Mouse (Mus musculus): ENCODE measurements around the gene Ccdc148. TPM values are rescaled to one million over a fixed set of nuclear protein-coding genes. Genes with fewer than 3 reads are reported as not detected.

The Ccdc148 gene
- polyA plus RNA-seq, 1 experiment from 2014 or later = 1.2 TPM

- WGBS = 87% methylated on average over 7 of the region's 7 CpGs
Measured at GRCm38 (mm10) chr2:58978095-58978494, 182.4 kb downstream of the Ccdc148 start.

DNA sequence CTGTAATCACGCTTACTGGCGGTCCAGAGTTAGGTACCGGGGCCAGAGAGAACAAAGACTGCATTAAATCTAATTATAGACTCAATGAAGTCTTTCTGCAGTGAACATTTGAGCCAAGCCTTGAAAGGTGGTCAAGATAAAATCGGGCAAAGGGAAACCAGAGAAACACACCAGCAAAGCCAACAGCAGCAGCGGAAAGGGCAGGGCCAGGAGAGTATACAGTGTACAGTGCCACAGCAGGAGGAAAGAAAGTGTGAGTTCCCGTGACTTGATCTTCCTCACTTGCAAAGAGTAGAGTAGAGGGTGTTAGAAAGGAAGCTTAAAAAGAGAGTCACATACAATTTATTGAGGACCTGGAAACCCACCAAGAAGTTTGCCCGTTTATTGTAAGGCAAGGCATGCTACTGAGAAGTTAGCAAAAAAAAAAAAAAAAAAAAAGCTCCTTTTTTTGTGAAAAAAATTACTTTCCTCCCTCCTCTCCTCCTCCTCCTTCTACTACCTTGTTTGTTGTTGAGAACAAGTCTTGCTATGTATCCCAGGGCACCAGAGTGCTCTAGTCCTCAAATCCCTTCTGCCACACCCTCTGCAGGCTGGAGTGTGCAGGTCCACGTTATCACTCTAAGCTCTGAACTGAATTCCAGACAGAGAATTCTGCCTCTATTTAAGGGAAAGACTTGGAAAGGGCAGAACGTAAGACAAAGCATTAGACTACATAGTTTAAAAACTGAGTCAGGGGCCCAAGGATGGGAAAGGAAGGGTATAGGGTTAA is 188.8 kb downstream of the Ccdc148 start:
- 44% methylated on average over 9 of the region's 9 CpGs for WGBS
- Histone ChIP-seq H3K36me3 (no peaks in the 10 kb centered on the region), H3K27ac (peak overlapping the region; percentile 51; the same call in 1 of the 2 replicates), H3K9me3 (no peaks in the 10 kb centered on the region), H3K4me3 (no peak overlapping the region), H3K27me3 (no peaks in the 10 kb centered on the region), H3K4me2 (peak overlapping the region; percentile 33), H3K4me1 (peaks cover 10% of the 10 kb centered on the region; the same call in 1 of the 2 replicates), H3K9ac (peak overlapping the region; percentile 16; the same call in 1 of the 2 replicates)
- no peak for ATAC-seq (ENCODE audit: insufficient number of reproducible peaks, insufficient read depth, low FRiP score, low TSS enrichment, low read depth)

More at GRCm38 (mm10) chr2:58978095-58978494, 182.4 kb downstream of the Ccdc148 start:
- Histone ChIP-seq H3K4me3 (no peak overlapping the region), H3K4me2 (no peak overlapping the region), H3K36me3 (no peaks in the 10 kb centered on the region), H3K9ac (no peak overlapping the region), H3K9me3 (no peaks in the 10 kb centered on the region), H3K27me3 (no peaks in the 10 kb centered on the region), H3K4me1 (no peaks in the 10 kb centered on the region), H3K27ac (no peak overlapping the region)
- no peak for ATAC-seq (ENCODE audit: insufficient number of reproducible peaks, insufficient read depth, low FRiP score, low TSS enrichment, low read depth)

DNA sequence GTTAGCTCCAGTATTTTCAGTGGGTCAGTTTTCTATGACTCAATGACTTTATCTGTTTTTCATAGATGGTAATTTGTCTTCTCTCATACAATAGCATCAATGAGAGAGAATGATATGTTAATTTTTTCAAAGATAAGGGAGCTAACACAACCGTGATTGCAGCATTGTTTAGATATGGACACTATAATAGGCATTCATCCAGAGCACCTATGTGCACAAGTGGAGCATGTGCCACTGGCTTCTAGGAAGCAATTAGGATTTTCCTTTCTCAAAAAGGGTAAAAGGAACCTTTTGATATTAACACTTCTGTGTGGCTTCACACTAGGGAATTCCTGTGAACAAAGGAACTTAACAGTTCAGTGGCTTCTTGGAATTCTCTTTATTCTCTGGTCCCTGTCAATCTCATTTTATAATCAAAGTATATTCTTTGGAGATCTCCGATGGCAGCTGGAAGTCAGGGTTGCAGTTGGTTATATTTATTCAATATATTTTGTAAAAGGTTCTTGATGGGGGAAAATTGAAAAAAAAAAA is 203.6 kb downstream of the Ccdc148 start:
- ATAC-seq (ENCODE audit: insufficient number of reproducible peaks, insufficient read depth, low FRiP score, low TSS enrichment, low read depth) = no peak
- H3K4me2 ChIP-seq = no peak overlapping the region
- no peaks in the 10 kb centered on the region for H3K4me1 ChIP-seq
- H3K36me3 ChIP-seq = no peaks in the 10 kb centered on the region
- no peak overlapping the region for H3K4me3 ChIP-seq
- WGBS = 64% methylated on average over 2 of the region's 2 CpGs
- no peaks in the 10 kb centered on the region for H3K9me3 ChIP-seq
- no peak overlapping the region for H3K9ac ChIP-seq
- H3K27me3 ChIP-seq = no peaks in the 10 kb centered on the region
- H3K27ac ChIP-seq = no peak overlapping the region

DNA sequence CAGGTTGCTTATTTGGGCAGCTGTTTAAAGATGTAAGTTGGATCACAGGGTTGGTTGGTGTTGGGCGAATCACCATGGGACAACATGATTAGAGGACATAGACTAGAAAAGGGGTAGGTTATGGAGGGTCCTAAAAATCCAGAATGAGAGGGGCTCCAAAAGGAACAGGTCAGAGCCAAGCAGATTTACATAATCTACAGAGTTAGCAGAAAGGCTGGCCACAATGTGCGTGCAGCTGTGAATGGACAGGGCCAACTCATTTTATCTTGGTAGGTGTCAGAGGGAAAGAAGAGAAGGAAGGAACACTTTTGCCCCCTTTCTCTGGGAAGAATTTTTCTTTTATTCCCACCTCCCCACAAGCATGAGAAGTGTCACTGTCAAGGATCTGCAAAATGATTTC is 204.1 kb downstream of the Ccdc148 start:
- Histone ChIP-seq H3K9ac (no peak overlapping the region), H3K4me2 (no peak overlapping the region), H3K4me3 (no peak overlapping the region), H3K27me3 (no peaks in the 10 kb centered on the region), H3K9me3 (no peaks in the 10 kb centered on the region), H3K27ac (no peak overlapping the region), H3K36me3 (no peaks in the 10 kb centered on the region), H3K4me1 (no peaks in the 10 kb centered on the region)
- ATAC-seq (ENCODE audit: insufficient number of reproducible peaks, insufficient read depth, low FRiP score, low TSS enrichment, low read depth) = no peak
- 80% methylated on average over 2 of the region's 2 CpGs for WGBS

- no peak overlapping the region for H3K9ac ChIP-seq
- WGBS = 81% methylated on average over 3 of the region's 3 CpGs
- H3K4me3 ChIP-seq = no peak overlapping the region
- no peak overlapping the region for H3K4me2 ChIP-seq
- no peaks in the 10 kb centered on the region for H3K36me3 ChIP-seq
- no peak overlapping the region for H3K27ac ChIP-seq
- no peaks in the 10 kb centered on the region for H3K27me3 ChIP-seq
- H3K9me3 ChIP-seq = no peaks in the 10 kb centered on the region
- ATAC-seq (ENCODE audit: insufficient number of reproducible peaks, insufficient read depth, low FRiP score, low TSS enrichment, low read depth) = no peak
- H3K4me1 ChIP-seq = no peaks in the 10 kb centered on the region
Measured at GRCm38 (mm10) chr2:58952101-58952500, 208.4 kb downstream of the Ccdc148 start.

DNA sequence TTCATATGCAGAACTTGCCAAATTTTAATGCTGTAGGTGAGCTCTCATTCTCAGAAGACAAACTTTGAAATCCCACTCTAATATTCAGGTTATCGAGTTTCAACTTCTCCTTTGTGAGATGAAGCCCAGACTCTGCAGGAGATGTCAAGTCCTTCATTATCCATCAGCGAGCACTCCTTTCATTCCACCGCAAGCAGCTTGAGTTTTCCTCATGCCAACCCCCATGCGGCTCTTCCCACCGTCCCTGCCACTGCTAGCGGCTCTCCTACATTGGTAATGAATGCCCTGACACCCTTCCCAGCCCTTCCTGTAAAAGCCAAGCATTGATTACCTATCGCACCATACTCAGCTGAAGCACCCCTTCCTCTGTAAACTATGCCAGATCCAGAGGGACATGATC is 211.7 kb downstream of the Ccdc148 start:
- H3K4me3 ChIP-seq = no peak overlapping the region
- no peaks in the 10 kb centered on the region for H3K9me3 ChIP-seq
- no peak for ATAC-seq (ENCODE audit: insufficient number of reproducible peaks, insufficient read depth, low FRiP score, low TSS enrichment, low read depth)
- H3K9ac ChIP-seq = no peak overlapping the region
- H3K27ac ChIP-seq = no peak overlapping the region
- no peak overlapping the region for H3K4me2 ChIP-seq
- WGBS = 80% methylated on average over 7 of the region's 7 CpGs
- H3K36me3 ChIP-seq = no peaks in the 10 kb centered on the region
- H3K4me1 ChIP-seq = no peaks in the 10 kb centered on the region
- no peaks in the 10 kb centered on the region for H3K27me3 ChIP-seq

- no peaks in the 10 kb centered on the region for H3K27me3 ChIP-seq
- no peak overlapping the region for H3K9ac ChIP-seq
- H3K27ac ChIP-seq = no peak overlapping the region
- 74% methylated on average over 4 of the region's 4 CpGs for WGBS
- no peak overlapping the region for H3K4me2 ChIP-seq
- no peak overlapping the region for H3K4me3 ChIP-seq
- ATAC-seq (ENCODE audit: insufficient number of reproducible peaks, insufficient read depth, low FRiP score, low TSS enrichment, low read depth) = no peak
- H3K9me3 ChIP-seq = no peaks in the 10 kb centered on the region
- H3K36me3 ChIP-seq = no peaks in the 10 kb centered on the region
- no peaks in the 10 kb centered on the region for H3K4me1 ChIP-seq
Measured at GRCm38 (mm10) chr2:58941361-58941760, 219.1 kb downstream of the Ccdc148 start.

GRCm38 (mm10) chr2:58925551-58925950 is 234.9 kb downstream of the Ccdc148 start:
- Histone ChIP-seq H3K4me3 (no peak overlapping the region), H3K27me3 (no peaks in the 10 kb centered on the region), H3K4me2 (no peak overlapping the region), H3K9me3 (no peaks in the 10 kb centered on the region), H3K4me1 (no peaks in the 10 kb centered on the region), H3K27ac (no peak overlapping the region), H3K9ac (no peak overlapping the region), H3K36me3 (no peaks in the 10 kb centered on the region)
- 94% methylated on average over 2 of the region's 2 CpGs for WGBS
- ATAC-seq (ENCODE audit: insufficient number of reproducible peaks, insufficient read depth, low FRiP score, low TSS enrichment, low read depth) = no peak

GRCm38 (mm10) chr2:58918351-58918750 is 242.1 kb downstream of the Ccdc148 start:
- no peaks in the 10 kb centered on the region for H3K27me3 ChIP-seq
- H3K4me3 ChIP-seq = no peak overlapping the region
- WGBS = 51% methylated on average over 4 of the region's 4 CpGs

GRCm38 (mm10) chr2:58912339-58912738 is 248.1 kb downstream of the Ccdc148 start:
- no peak overlapping the region for H3K9ac ChIP-seq

More at GRCm38 (mm10) chr2:58918351-58918750, 242.1 kb downstream of the Ccdc148 start:
- Histone ChIP-seq H3K9me3 (no peaks in the 10 kb centered on the region; the same call in 1 of the 2 replicates), H3K9ac (no peak overlapping the region), H3K36me3 (no peaks in the 10 kb centered on the region), H3K27ac (no peak overlapping the region), H3K4me2 (no peak overlapping the region), H3K4me1 (no peaks in the 10 kb centered on the region)
- no peak for ATAC-seq (ENCODE audit: insufficient number of reproducible peaks, insufficient read depth, low FRiP score, low TSS enrichment, low read depth)

DNA sequence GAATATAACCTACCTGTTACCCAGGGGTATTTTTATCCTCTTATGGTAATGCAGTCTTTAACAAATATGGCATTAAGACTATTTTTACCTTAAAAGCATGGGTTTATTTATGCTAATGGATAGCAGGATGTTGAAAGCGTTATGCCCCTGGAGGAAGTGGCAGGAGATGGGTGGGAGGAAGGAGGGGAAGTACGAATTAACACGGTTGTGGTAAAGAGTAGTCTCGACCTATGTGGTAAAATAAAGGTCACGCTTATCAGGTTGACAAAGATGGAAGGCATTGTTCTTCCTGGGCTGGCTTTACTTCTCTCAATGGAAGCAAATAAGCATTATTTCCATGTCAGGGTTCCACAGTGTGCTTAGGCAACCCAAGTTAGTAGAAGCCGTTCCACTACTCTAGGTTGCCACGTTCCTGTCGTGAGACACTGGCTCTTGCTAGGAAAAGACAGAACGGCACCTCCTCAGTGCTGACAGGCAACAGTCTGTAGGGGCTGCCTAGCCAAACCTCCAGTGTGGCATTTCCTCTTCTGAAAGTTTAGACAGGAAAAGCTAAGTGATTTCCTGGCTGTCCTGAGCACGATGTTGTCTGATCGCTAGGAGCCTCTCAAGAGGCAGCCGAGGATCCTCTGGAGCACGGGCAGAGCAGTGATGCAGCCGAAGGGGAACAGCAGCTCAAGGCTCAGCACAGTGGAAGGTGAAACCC is 253.5 kb downstream of the Ccdc148 start:
- no peak for ATAC-seq (ENCODE audit: insufficient number of reproducible peaks, insufficient read depth, low FRiP score, low TSS enrichment, low read depth)
- 35% methylated on average over 14 of the region's 14 CpGs for WGBS
- no peaks in the 10 kb centered on the region for H3K36me3 ChIP-seq
- H3K4me1 ChIP-seq = peaks cover 23% of the 10 kb centered on the region
- peak overlapping the region; percentile 6; the same call in 1 of the 2 replicates for H3K4me3 ChIP-seq
- H3K9ac ChIP-seq = 0 out of 2 replicates have a peak overlapping the region, but pooled peaks have one; percentile 40
- peak overlapping the region; percentile 39 for H3K4me2 ChIP-seq
- no peaks in the 10 kb centered on the region; the same call in 1 of the 2 replicates for H3K27me3 ChIP-seq
- no peaks in the 10 kb centered on the region for H3K9me3 ChIP-seq
- no peak overlapping the region for H3K27ac ChIP-seq

More at GRCm38 (mm10) chr2:58912339-58912738, 248.1 kb downstream of the Ccdc148 start:
- no peak overlapping the region for H3K4me2 ChIP-seq
- no peak for ATAC-seq (ENCODE audit: insufficient number of reproducible peaks, insufficient read depth, low FRiP score, low TSS enrichment, low read depth)
- H3K27ac ChIP-seq = no peak overlapping the region
- WGBS = 95% methylated on average over 9 of the region's 9 CpGs
- no peaks in the 10 kb centered on the region; the same call in 1 of the 2 replicates for H3K27me3 ChIP-seq
- no peaks in the 10 kb centered on the region for H3K36me3 ChIP-seq
- no peak overlapping the region for H3K4me3 ChIP-seq
- peaks cover 2% of the 10 kb centered on the region; the same call in 1 of the 2 replicates for H3K4me1 ChIP-seq
- H3K9me3 ChIP-seq = no peaks in the 10 kb centered on the region; the same call in 1 of the 2 replicates
